Mouse (Mus musculus) adrenal gland, postnatal 36 days (tissue): ENCODE data around the gene Baz1a. TPM values are rescaled to one million over a fixed set of nuclear protein-coding genes. Genes with fewer than 3 reads are reported as not detected.

ENCODE experiments used
- DNase-seq, 2 experiments: peaks; one replicate each; pipeline ENCODE4 v3.0.0; 2021; ENCODE audit warnings: mixed read lengths in 1 of 2
- total RNA-seq, 2 experiments: library from RNA; stranded (reverse); gene quantifications; 2 replicates each; pipeline ENCODE4 v1.2.3; 2021

The Baz1a gene
- total RNA-seq, 2 experiments from 2014 or later, result 19.7 to 35.8 TPM

GRCm38 (mm10) chr12:54859531-54859930 lies 154.6 kb downstream of the Baz1a start:
- DNase-seq, result no peak

- no peak for DNase-seq
These were observed 163.6 kb downstream of the Baz1a start for GRCm38 (mm10) chr12:54850551-54850950.

DNA sequence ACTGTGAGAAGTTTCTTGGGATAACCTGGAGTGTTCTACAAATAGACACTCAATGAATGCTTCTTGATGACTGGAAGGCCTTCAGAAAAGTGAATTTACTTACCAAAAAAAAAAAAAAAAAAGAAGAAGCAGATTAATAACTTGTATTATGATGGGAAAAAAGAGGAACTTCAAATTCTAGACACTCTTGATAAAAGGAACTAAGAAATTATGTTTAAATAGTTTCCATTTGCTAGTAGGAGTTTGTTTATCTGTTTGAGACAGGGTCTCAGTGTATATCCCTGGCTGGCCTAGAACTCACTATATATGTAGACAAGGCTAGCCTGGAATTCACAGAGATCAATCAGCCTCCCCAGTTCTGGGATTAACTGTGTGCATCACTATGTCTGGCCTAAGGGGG lies 169.7 kb downstream of the Baz1a start:
- no peak for DNase-seq

Other genes starting within 250 kb of the Baz1a start
- 10 to 100 TPM; 62.8 to 67.5 TPM for gene Snx6, start 218.6 kb downstream of the Baz1a start, total RNA-seq
- gene Cfl2, start 151.5 kb downstream of the Baz1a start, total RNA-seq, result 100 to 1,000 TPM; 121 to 150 TPM
- not detected for gene Gm20403, start 27.8 kb downstream of the Baz1a start, total RNA-seq
- gene 2700097O09Rik, start 65.8 kb upstream of the Baz1a start, total RNA-seq, result 10 to 100 TPM in 1 of 2 experiments, 1 to 10 TPM in 1; 9.4 to 11.4 TPM
- 100 to 1,000 TPM; 132 to 195 TPM for gene Srp54a, start 65.9 kb upstream of the Baz1a start, total RNA-seq
- gene Fam177a, start 110.1 kb upstream of the Baz1a start, total RNA-seq, result 10 to 100 TPM; 12.4 to 12.8 TPM
- gene Srp54b, start 140.8 kb upstream of the Baz1a start, total RNA-seq, result 100 to 1,000 TPM in 1 of 2 experiments, 10 to 100 TPM in 1; 85.3 to 115 TPM
- under 1 TPM; 0.86 to 0.95 TPM for gene 1700047I17Rik2, start 185.2 kb upstream of the Baz1a start, total RNA-seq
- gene Srp54c, start 215.8 kb upstream of the Baz1a start, total RNA-seq, result 10 to 100 TPM; 43.1 to 66.4 TPM